Mouse (Mus musculus): ENCODE data around the gene Stx6.
"Not testable (repeated sequence)": the region's sequence is repeated elsewhere in the genome, so short reads cannot be mapped to it uniquely, and the experiment has no call there.

The Stx6 gene

GRCm38 (mm10) chr1:155167453-155167852 is 8.9 kb downstream of the Stx6 start:
- no peak for DNase-seq (ENCODE audit: low spot score)

- DNase-seq (ENCODE audit: low spot score): no peak
Measured at GRCm38 (mm10) chr1:155169935-155170334, 11.4 kb downstream of the Stx6 start.

GRCm38 (mm10) chr1:155172895-155173643 is 14.6 kb downstream of the Stx6 start:
- DNase-seq (ENCODE audit: low spot score): no peak

- not testable (repeated sequence) for DNase-seq (ENCODE audit: low spot score)
Measured at GRCm38 (mm10) chr1:155173644-155174016, 15.1 kb downstream of the Stx6 start.

- DNase-seq (ENCODE audit: low spot score): no peak
Measured at GRCm38 (mm10) chr1:155174424-155174823, 15.9 kb downstream of the Stx6 start.

- no peak for DNase-seq (ENCODE audit: low spot score)
Measured at GRCm38 (mm10) chr1:155178192-155178924, 19.8 kb downstream of the Stx6 start.

GRCm38 (mm10) chr1:155184191-155184590 is 25.7 kb downstream of the Stx6 start:
- no peak for DNase-seq (ENCODE audit: low spot score)

GRCm38 (mm10) chr1:155188656-155189055 is 30.1 kb downstream of the Stx6 start:
- no peak for DNase-seq (ENCODE audit: low spot score)

- no peak for DNase-seq (ENCODE audit: low spot score)
Measured at GRCm38 (mm10) chr1:155191219-155191618, 32.7 kb downstream of the Stx6 start.

- no peak for DNase-seq (ENCODE audit: low spot score)
Measured at GRCm38 (mm10) chr1:155191671-155192070, 33.2 kb downstream of the Stx6 start.

GRCm38 (mm10) chr1:155192805-155193368 is 34.4 kb downstream of the Stx6 start:
- DNase-seq (ENCODE audit: low spot score): no peak

- DNase-seq (ENCODE audit: low spot score): no peak
Measured at GRCm38 (mm10) chr1:155196691-155197090, 38.2 kb downstream of the Stx6 start.

- no peak for DNase-seq (ENCODE audit: low spot score)
Measured at GRCm38 (mm10) chr1:155199522-155199921, 41.0 kb downstream of the Stx6 start.

GRCm38 (mm10) chr1:155200967-155201366 is 42.5 kb downstream of the Stx6 start:
- DNase-seq (ENCODE audit: low spot score): no peak

- DNase-seq (ENCODE audit: low spot score): no peak
Measured at GRCm38 (mm10) chr1:155201373-155201879, 42.9 kb downstream of the Stx6 start.

GRCm38 (mm10) chr1:155201914-155202313 is 43.4 kb downstream of the Stx6 start:
- no peak for DNase-seq (ENCODE audit: low spot score)

GRCm38 (mm10) chr1:155202472-155202871 is 44.0 kb downstream of the Stx6 start:
- DNase-seq (ENCODE audit: low spot score): no peak

- no peak for DNase-seq (ENCODE audit: low spot score)
Measured at GRCm38 (mm10) chr1:155203101-155203500, 44.6 kb downstream of the Stx6 start.

- DNase-seq (ENCODE audit: low spot score): no peak
Measured at GRCm38 (mm10) chr1:155203954-155204353, 45.4 kb downstream of the Stx6 start.

GRCm38 (mm10) chr1:155204560-155205162 is 46.1 kb downstream of the Stx6 start:
- DNase-seq (ENCODE audit: low spot score): no peak

- no peak for DNase-seq (ENCODE audit: low spot score)
Measured at GRCm38 (mm10) chr1:155205311-155205710, 46.8 kb downstream of the Stx6 start.

GRCm38 (mm10) chr1:155205822-155206660 is 47.5 kb downstream of the Stx6 start:
- no peak for DNase-seq (ENCODE audit: low spot score)

Data from urinary bladder, postnatal 10 days (tissue).